Mouse (Mus musculus): ENCODE measurements at regions not wholly inside any gene's neighbourhood (a gene's known extent, or its start where the extent isn't known, plus 50 kb on each side); places are given as distances from the start of the nearest gene placed in this dataset.

- no peak overlapping the region for H3K27ac ChIP-seq (ENCODE audit: low read depth)
- DNase-seq (ENCODE audit: low spot score) (no peak), ATAC-seq (ENCODE audit: insufficient read depth, low read depth) (no peak)
- 82% methylated on average over 6 of the region's 6 CpGs for WGBS
- no peak overlapping the region for H3K9ac ChIP-seq (replicated peaks; ENCODE audit: low read depth, low read length)
- H3K4me2 ChIP-seq (ENCODE audit: low read depth, low read length): no peak overlapping the region
- no peaks in the 10 kb centered on the region for H3K4me1 ChIP-seq (ENCODE audit: control insufficient read depth, insufficient read depth)
- TF ChIP-seq EP300 (IDR thresholded peaks at IDR 0.05; ENCODE audit: low read depth): no peak
- no peak for TF ChIP-seq CTCF (IDR thresholded peaks at IDR 0.05; ENCODE audit: low read depth)
- H3K4me3 ChIP-seq (ENCODE audit: low read depth, low read length): no peak overlapping the region
- no peaks in the 10 kb centered on the region for H3K9me3 ChIP-seq (replicated peaks; ENCODE audit: control insufficient read depth, low read length)
- H3K36me3 ChIP-seq (replicated peaks; ENCODE audit: control insufficient read depth, insufficient read depth, low read length): no peaks in the 10 kb centered on the region
- no peaks in the 10 kb centered on the region for H3K27me3 ChIP-seq (ENCODE audit: control insufficient read depth, insufficient read depth, low read length)
Measured at GRCm38 (mm10) chr4:91028013-91028626, 372.5 kb downstream of the Elavl2 start.

- TF ChIP-seq EP300 (IDR thresholded peaks at IDR 0.05; ENCODE audit: low read depth) (no peak), CTCF (IDR thresholded peaks at IDR 0.05; ENCODE audit: low read depth) (no peak)
- no peak for ATAC-seq (ENCODE audit: insufficient read depth, low read depth)
- Histone ChIP-seq H3K27ac (ENCODE audit: low read depth) (no peak overlapping the region), H3K4me1 (ENCODE audit: control insufficient read depth, insufficient read depth) (no peaks in the 10 kb centered on the region), H3K4me3 (ENCODE audit: low read depth, low read length) (no peak overlapping the region), H3K9me3 (replicated peaks; ENCODE audit: control insufficient read depth, low read length) (no peaks in the 10 kb centered on the region), H3K4me2 (ENCODE audit: low read depth, low read length) (no peak overlapping the region), H3K36me3 (replicated peaks; ENCODE audit: control insufficient read depth, insufficient read depth, low read length) (no peaks in the 10 kb centered on the region), H3K27me3 (ENCODE audit: control insufficient read depth, insufficient read depth, low read length) (no peaks in the 10 kb centered on the region), H3K9ac (replicated peaks; ENCODE audit: low read depth, low read length) (no peak overlapping the region)
- no peak for DNase-seq (ENCODE audit: low spot score)
- WGBS: 47% methylated on average over 2 of the region's 2 CpGs
Measured at GRCm38 (mm10) chr4:90996388-90997092, 404.0 kb downstream of the Elavl2 start.

GRCm38 (mm10) chr4:90964658-90965057, 435.9 kb downstream of the Elavl2 start:
- DNase-seq (ENCODE audit: low spot score) (no peak), ATAC-seq (ENCODE audit: insufficient read depth, low read depth) (no peak)
- H3K4me2 ChIP-seq (ENCODE audit: low read depth, low read length): no peak overlapping the region
- H3K27me3 ChIP-seq (ENCODE audit: control insufficient read depth, insufficient read depth, low read length): no peaks in the 10 kb centered on the region
- H3K27ac ChIP-seq (ENCODE audit: low read depth): no peak overlapping the region
- WGBS: 27% methylated on average over 6 of the region's 6 CpGs
- no peaks in the 10 kb centered on the region for H3K4me1 ChIP-seq (ENCODE audit: control insufficient read depth, insufficient read depth)
- H3K36me3 ChIP-seq (replicated peaks; ENCODE audit: control insufficient read depth, insufficient read depth, low read length): no peaks in the 10 kb centered on the region
- H3K4me3 ChIP-seq (ENCODE audit: low read depth, low read length): no peak overlapping the region
- no peak overlapping the region for H3K9ac ChIP-seq (replicated peaks; ENCODE audit: low read depth, low read length)
- no peak for TF ChIP-seq CTCF (IDR thresholded peaks at IDR 0.05; ENCODE audit: low read depth)
- TF ChIP-seq EP300 (IDR thresholded peaks at IDR 0.05; ENCODE audit: low read depth): no peak
- no peaks in the 10 kb centered on the region for H3K9me3 ChIP-seq (replicated peaks; ENCODE audit: control insufficient read depth, low read length)

DNA sequence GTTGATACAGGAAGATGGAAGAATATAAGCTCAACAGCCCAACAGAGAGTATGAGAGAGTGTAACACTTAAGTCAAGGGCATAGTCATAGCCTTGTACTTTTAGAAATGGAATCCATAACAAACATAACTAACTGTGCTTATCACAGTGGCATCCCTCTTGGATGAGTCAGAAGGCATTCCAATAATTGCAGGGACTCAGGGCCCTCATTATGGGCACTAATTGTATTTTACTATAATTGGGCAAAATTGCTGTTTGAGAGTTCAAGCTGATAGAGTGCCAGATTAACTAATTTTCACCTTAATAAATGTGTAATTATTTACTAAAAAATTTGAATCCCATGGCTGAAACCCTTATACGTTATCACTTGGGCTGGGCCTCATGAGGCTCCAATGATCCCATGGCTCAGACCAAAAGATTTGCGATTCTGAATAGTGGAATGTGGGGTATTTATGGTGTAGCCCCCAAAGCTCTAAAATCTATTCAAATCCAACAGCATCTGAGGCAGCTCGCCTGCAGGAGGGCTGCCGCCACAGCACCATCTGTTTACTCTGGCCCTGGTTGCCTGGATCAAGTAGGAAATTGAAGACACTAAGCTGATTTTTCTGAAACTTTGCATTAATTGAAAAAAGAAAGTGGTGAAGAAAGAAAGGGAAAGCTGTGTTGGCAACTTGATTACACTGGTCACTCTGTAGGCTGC, 456.7 kb downstream of the Elavl2 start:
- no peaks in the 10 kb centered on the region for H3K9me3 ChIP-seq (replicated peaks; ENCODE audit: control insufficient read depth, low read length)
- H3K27ac ChIP-seq (ENCODE audit: low read depth): no peak overlapping the region
- TF ChIP-seq CTCF (IDR thresholded peaks at IDR 0.05; ENCODE audit: low read depth) (no peak), EP300 (IDR thresholded peaks at IDR 0.05; ENCODE audit: low read depth) (no peak)
- H3K4me3 ChIP-seq (ENCODE audit: low read depth, low read length): no peak overlapping the region
- no peak overlapping the region for H3K4me2 ChIP-seq (ENCODE audit: low read depth, low read length)
- H3K4me1 ChIP-seq (ENCODE audit: control insufficient read depth, insufficient read depth): no peaks in the 10 kb centered on the region
- 67% methylated on average over 4 of the region's 4 CpGs for WGBS
- H3K9ac ChIP-seq (replicated peaks; ENCODE audit: low read depth, low read length): no peak overlapping the region
- DNase-seq (ENCODE audit: low spot score) (no peak), ATAC-seq (ENCODE audit: insufficient read depth, low read depth) (no peak)
- no peaks in the 10 kb centered on the region for H3K36me3 ChIP-seq (replicated peaks; ENCODE audit: control insufficient read depth, insufficient read depth, low read length)
- H3K27me3 ChIP-seq (ENCODE audit: control insufficient read depth, insufficient read depth, low read length): no peaks in the 10 kb centered on the region

DNA sequence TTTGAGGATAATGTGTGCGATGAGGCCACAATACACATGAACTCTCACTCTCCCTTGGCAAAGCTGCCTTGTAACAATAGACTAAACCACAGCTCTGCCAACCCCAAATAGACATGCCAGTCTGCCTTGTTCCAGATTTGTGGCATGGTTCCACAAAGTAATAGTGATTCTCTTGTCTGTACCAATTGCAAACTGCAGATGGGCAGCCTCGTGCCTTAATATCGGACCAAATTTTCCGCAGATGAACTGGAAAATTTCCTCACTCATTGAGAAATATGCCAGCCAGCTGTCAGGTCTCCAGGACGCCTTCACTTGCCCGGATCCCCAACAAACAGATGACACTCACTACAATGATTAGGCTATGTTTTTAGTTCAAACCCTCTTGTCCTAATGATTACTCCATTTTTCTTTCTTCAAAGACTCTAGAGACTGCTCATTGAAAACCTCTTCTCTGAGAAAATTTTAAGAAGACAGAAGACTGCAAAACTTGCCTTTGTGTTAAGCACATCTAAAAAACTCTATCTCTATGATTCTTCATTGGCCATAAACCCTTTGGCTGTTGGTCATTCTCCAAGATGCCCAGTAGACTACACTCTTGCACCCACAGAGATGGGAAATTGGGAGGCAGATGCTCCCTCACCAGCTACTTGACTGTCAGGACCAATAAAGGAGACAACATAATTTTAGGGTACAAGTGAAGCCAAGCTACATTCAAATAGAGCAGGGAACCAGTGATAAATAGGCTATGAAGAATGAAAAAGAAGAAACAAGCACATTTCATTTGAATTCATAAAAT, 483.1 kb downstream of the Elavl2 start:
- no peaks in the 10 kb centered on the region for H3K36me3 ChIP-seq (replicated peaks; ENCODE audit: control insufficient read depth, insufficient read depth, low read length)
- no peak for ATAC-seq (ENCODE audit: insufficient read depth, low read depth)
- no peaks in the 10 kb centered on the region for H3K9me3 ChIP-seq (replicated peaks; ENCODE audit: control insufficient read depth, low read length)
- no peaks in the 10 kb centered on the region for H3K4me1 ChIP-seq (ENCODE audit: control insufficient read depth, insufficient read depth)
- H3K4me3 ChIP-seq (ENCODE audit: low read depth, low read length): no peak overlapping the region
- DNase-seq (ENCODE audit: low spot score): no peak
- no peak overlapping the region for H3K9ac ChIP-seq (replicated peaks; ENCODE audit: low read depth, low read length)
- 79% methylated on average over 6 of the region's 6 CpGs for WGBS
- H3K4me2 ChIP-seq (ENCODE audit: low read depth, low read length): no peak overlapping the region
- TF ChIP-seq CTCF (IDR thresholded peaks at IDR 0.05; ENCODE audit: low read depth) (no peak), EP300 (IDR thresholded peaks at IDR 0.05; ENCODE audit: low read depth) (no peak)
- H3K27me3 ChIP-seq (ENCODE audit: control insufficient read depth, insufficient read depth, low read length): no peaks in the 10 kb centered on the region
- H3K27ac ChIP-seq (ENCODE audit: low read depth): no peak overlapping the region
